Mouse (Mus musculus) effector memory CD4-positive, alpha-beta T cell, adult 5 months (primary cell): ENCODE measurements around the gene Gm4565. TPM values are rescaled to one million over a fixed set of nuclear protein-coding genes. Genes with fewer than 3 reads are reported as not detected.

Experiments used
- polyA plus RNA-seq: library from polyadenylated mRNA; unstranded; fragments of 100-300 nt; shearing (Covaris generic); gene quantifications from one replicate; pipeline ENCODE4 v1.2.1, GENCODE M21; 2017

The Gm4565 gene
- polyA plus RNA-seq, result not detected

DNA sequence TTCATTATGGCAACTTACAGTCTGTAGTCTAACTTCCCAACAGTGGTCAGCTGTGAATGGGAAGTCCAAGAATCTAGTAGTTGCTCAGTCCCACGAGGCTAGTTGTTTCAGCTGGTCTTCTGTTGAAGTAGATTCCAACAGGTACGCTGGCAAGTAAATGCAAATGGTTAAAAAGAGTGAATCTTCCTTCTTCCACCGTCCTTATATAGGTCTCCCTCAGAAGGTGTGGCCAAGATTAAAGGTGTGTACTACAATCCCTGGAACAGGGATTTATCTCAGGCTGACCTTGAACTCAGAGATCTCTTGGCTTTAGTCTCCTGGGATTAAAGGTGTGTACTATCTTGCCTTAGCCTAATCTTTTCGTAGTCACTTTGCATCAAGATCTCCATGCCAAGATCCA lies at the start of gene Gm4565:
TSS of gene Gm4565 (minus strand) at position 101 of the 400 bp plus-strand sequence.

DNA sequence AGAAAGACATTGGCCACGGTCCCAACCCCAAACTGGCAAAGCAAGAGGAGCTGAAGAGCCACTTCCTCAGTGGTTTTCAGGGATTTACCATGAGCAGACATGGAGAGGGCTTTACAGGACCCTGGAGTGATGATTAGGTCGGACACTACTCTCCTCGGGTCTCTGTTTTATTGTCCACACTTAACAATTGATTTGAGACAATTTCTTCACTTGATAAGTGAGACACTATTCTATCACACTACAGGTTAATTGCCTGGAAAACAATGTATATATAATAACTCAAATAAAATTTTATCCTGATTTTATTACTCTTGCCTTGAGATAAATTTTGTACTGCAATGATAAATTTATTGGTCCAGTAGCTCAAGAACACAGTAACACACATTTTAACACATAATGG lies 22.7 kb downstream of the Gm4565 start, which contains the start of gene Gm4201:
TSS of gene Gm4201 (minus strand) at position 101 of the 400 bp plus-strand sequence.

DNA sequence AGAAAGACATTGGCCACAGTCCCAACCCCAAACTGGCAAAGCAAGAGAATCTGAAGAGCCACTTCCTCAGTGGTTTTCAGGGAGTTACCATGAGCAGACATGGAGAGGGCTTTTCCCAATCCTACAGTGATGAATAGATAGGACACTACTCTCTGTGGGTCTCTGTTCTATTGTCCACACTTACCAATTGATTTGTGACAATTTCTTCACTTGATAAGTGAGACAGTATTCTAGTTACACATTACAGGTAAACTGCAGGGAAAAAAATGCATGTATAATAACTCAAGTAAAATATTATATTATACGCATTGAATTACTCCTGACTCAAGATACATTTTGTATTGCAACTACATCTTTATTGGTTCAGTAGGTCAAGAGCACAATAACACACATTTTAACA lies 53.1 kb downstream of the Gm4565 start, which contains the start of gene Gm8677:
TSS of gene Gm8677 (minus strand) at position 101 of the 400 bp plus-strand sequence.

Other genes with a start within 250 kb of the Gm4565 start
- not detected for gene Gm8660, start 217.1 kb downstream of the Gm4565 start, polyA plus RNA-seq
- gene Vmn1r148, start 174.5 kb downstream of the Gm4565 start, polyA plus RNA-seq, result not detected
- gene Vmn1r149, start 149.9 kb downstream of the Gm4565 start, polyA plus RNA-seq, result not detected
- 0.65 TPM for gene Gm10665, start 124.1 kb downstream of the Gm4565 start, polyA plus RNA-seq
- not detected for gene Vmn1r151, start 88.4 kb downstream of the Gm4565 start, polyA plus RNA-seq
- gene Vmn1r152, start 65.2 kb downstream of the Gm4565 start, polyA plus RNA-seq, result 1.1 TPM
- not detected for gene Gm8677, start 53.2 kb downstream of the Gm4565 start, polyA plus RNA-seq
- not detected for gene Gm4201, start 22.8 kb downstream of the Gm4565 start, polyA plus RNA-seq
- 0.67 TPM for gene Vmn1r155, start 69.9 kb upstream of the Gm4565 start, polyA plus RNA-seq
- gene Gm8693, start 104.2 kb upstream of the Gm4565 start, polyA plus RNA-seq, result not detected
- not detected for gene Gm4567, start 131.6 kb upstream of the Gm4565 start, polyA plus RNA-seq
- not detected for gene Vmn1r157, start 173.6 kb upstream of the Gm4565 start, polyA plus RNA-seq
- gene Vmn1r158, start 202.7 kb upstream of the Gm4565 start, polyA plus RNA-seq, result not detected